ENCODE assay signal across 9 mouse cellular contexts in the genomic region with DNA sequence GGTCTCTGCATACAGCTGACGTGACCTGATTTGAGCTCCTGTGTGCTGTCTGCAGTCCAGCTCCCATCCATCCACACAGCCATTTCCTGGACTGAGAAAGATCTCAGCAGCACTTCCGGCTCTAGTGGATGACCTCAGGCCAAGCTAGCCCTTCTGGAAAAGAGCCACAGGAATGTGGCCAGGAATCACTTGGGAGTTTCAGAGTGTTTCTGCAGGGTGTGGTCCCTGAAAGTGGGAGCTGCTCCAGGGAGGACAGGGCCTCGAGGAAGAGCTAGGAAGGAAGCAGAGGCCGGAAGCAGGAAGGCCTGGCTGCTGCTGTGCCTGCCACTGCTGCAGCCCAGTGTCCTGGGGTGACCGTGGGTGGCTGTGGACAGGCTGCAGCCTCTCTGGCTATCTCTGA.
A peak's percentile ranks its signal among the peaks of the same experiment; 100 is the strongest.
DNase-seq lines count a peak whose midpoint lies in the region; ATAC-seq lines count a peak whose summit lies in the region.
"Had no signal": no experiment of that assay in that cellular context is flagged by ENCODE, and none has a peak within 500 bp of the region (broad histone marks: within the 10 kb centered on the region; RNA-seq: fewer than 3 reads in every experiment).

No protein-coding gene starts in this region.

- peak overlapping the region; percentile 54 for H3K27ac ChIP-seq in hindbrain, embryonic 10.5 days
- no peak overlapping the region for H3K27ac ChIP-seq in hindbrain, embryonic 16.5 days (ENCODE audit: low read depth, low read length)
- H3K27ac ChIP-seq in hindbrain, embryonic 11.5 days (ENCODE audit: low read depth, low read length): no peak overlapping the region
- H3K27ac ChIP-seq: neural tube, embryonic 13.5 days had no signal

- no peaks in the 10 kb centered on the region for H3K9me3 ChIP-seq in hindbrain, embryonic 10.5 days
- no peaks in the 10 kb centered on the region for H3K9me3 ChIP-seq in hindbrain, embryonic 16.5 days (ENCODE audit: control insufficient read depth, low read length)
- no peaks in the 10 kb centered on the region for H3K9me3 ChIP-seq in hindbrain, embryonic 11.5 days (ENCODE audit: control insufficient read depth, low read length)
- H3K9me3 ChIP-seq: neural tube, embryonic 13.5 days had no signal

- no peak overlapping the region for H3K4me3 ChIP-seq in hindbrain, embryonic 10.5 days
- H3K4me3 ChIP-seq in hindbrain, embryonic 16.5 days (ENCODE audit: low read length): no peak overlapping the region
- no peak overlapping the region for H3K4me3 ChIP-seq in hindbrain, embryonic 11.5 days (ENCODE audit: low read depth, low read length)
- H3K4me3 ChIP-seq: neural tube, embryonic 13.5 days had no signal

- WGBS in hindbrain, embryonic 10.5 days: 67% methylated on average over 5 of the region's 5 CpGs
- 77% methylated on average over 5 of the region's 5 CpGs for WGBS in hindbrain, embryonic 16.5 days
- WGBS in hindbrain, embryonic 11.5 days: 75% methylated on average over 5 of the region's 5 CpGs

- no peak for ATAC-seq in hindbrain, embryonic 16.5 days
- no peak for ATAC-seq in granulocyte monocyte progenitor cell, adult 5-6 weeks (replicated peaks; ENCODE audit: poor library complexity, severe bottlenecking)
- ATAC-seq in hindbrain, embryonic 11.5 days (ENCODE audit: low FRiP score): no peak

- peaks cover 34% of the 10 kb centered on the region for H3K4me1 ChIP-seq in hindbrain, embryonic 10.5 days (replicated peaks)
- H3K4me1 ChIP-seq in hindbrain, embryonic 16.5 days (ENCODE audit: control insufficient read depth, insufficient read depth, low read depth, low read length): peaks cover 3% of the 10 kb centered on the region; the same call in 1 of the 2 replicates
- H3K4me1 ChIP-seq in hindbrain, embryonic 11.5 days (replicated peaks; ENCODE audit: control insufficient read depth, insufficient read depth, low read length): no peaks in the 10 kb centered on the region; the same call in 1 of the 2 replicates

- no peaks in the 10 kb centered on the region for H3K36me3 ChIP-seq in hindbrain, embryonic 10.5 days
- no peaks in the 10 kb centered on the region for H3K36me3 ChIP-seq in hindbrain, embryonic 16.5 days (ENCODE audit: control insufficient read depth, insufficient read depth, low read length)
- H3K36me3 ChIP-seq in hindbrain, embryonic 11.5 days (ENCODE audit: control insufficient read depth, insufficient read depth, low read length): no peaks in the 10 kb centered on the region; the same call in 1 of the 2 replicates
- H3K36me3 ChIP-seq: neural tube, embryonic 13.5 days had no signal

- no peak for DNase-seq in hindbrain, embryonic 10.5 days (ENCODE audit: low spot score)
- DNase-seq in heart, adult 18-20 months: peak; percentile 92 to 96
- DNase-seq in kidney, postnatal 10 days: peak; percentile 90
- DNase-seq in lung, postnatal 4 days: peak; percentile 90 to 93
- no peak for DNase-seq in layer of hippocampus, postnatal 10 days (ENCODE audit: low spot score in 2 of 2)
- DNase-seq in hindbrain, embryonic 11.5 days (ENCODE audit: low spot score): no peak

- H3K9ac ChIP-seq in hindbrain, embryonic 16.5 days (ENCODE audit: low read depth, low read length): no peak overlapping the region
- H3K9ac ChIP-seq in hindbrain, embryonic 11.5 days (ENCODE audit: low read depth, low read length): no peak overlapping the region
- H3K9ac ChIP-seq: neural tube, embryonic 13.5 days had no signal

- peaks cover 3% of the 10 kb centered on the region; the same call in 1 of the 2 replicates for H3K27me3 ChIP-seq in hindbrain, embryonic 10.5 days (ENCODE audit: insufficient read depth, poor library complexity, severe bottlenecking)
- H3K27me3 ChIP-seq in hindbrain, embryonic 16.5 days (replicated peaks; ENCODE audit: control insufficient read depth, insufficient read depth, low read length): no peaks in the 10 kb centered on the region
- no peaks in the 10 kb centered on the region for H3K27me3 ChIP-seq in hindbrain, embryonic 11.5 days (ENCODE audit: control insufficient read depth, insufficient read depth, low read length)
- H3K27me3 ChIP-seq: neural tube, embryonic 13.5 days had no signal

- no peak overlapping the region for H3K4me2 ChIP-seq in hindbrain, embryonic 16.5 days (ENCODE audit: low read length)
- H3K4me2 ChIP-seq in hindbrain, embryonic 11.5 days (replicated peaks; ENCODE audit: low read depth, low read length): no peak overlapping the region
- H3K4me2 ChIP-seq: neural tube, embryonic 13.5 days had no signal

Comparison
In these comparisons a context has a peak if more than half of its experiments do, and no peak if none do; other contexts are left out.
1. DNase-seq: peak in heart, adult 18-20 months (2 of 2), kidney, postnatal 10 days (single experiment) and lung, postnatal 4 days (2 of 2); none in hindbrain, embryonic 10.5 days (single experiment), layer of hippocampus, postnatal 10 days (0 of 2) and hindbrain, embryonic 11.5 days (single experiment).